Mouse (Mus musculus) G1E-ER4 (cell line): ENCODE data around the gene Gmpr. TPM values are rescaled to one million over a fixed set of nuclear protein-coding genes. Genes with fewer than 3 reads are reported as not detected.

ENCODE experiments used
- GATA1 ChIP-seq: IDR thresholded peaks from one replicate; pipeline ENCODE4 v1.8.0; 2012; ENCODE audit warnings: low read length, inconsistent platforms
- polyA plus RNA-seq: library from polyadenylated mRNA; stranded (reverse); fragments of >175 nt; gene quantifications from 2 replicates; pipeline ENCODE4 v1.2.3, GENCODE M21; 2012

Gmpr gene
- polyA plus RNA-seq, 1 experiment: 506 TPM

GRCm38 (mm10) chr13:45524305-45524704 is 17.1 kb downstream of the Gmpr start:
- TF ChIP-seq GATA1: no peak

DNA sequence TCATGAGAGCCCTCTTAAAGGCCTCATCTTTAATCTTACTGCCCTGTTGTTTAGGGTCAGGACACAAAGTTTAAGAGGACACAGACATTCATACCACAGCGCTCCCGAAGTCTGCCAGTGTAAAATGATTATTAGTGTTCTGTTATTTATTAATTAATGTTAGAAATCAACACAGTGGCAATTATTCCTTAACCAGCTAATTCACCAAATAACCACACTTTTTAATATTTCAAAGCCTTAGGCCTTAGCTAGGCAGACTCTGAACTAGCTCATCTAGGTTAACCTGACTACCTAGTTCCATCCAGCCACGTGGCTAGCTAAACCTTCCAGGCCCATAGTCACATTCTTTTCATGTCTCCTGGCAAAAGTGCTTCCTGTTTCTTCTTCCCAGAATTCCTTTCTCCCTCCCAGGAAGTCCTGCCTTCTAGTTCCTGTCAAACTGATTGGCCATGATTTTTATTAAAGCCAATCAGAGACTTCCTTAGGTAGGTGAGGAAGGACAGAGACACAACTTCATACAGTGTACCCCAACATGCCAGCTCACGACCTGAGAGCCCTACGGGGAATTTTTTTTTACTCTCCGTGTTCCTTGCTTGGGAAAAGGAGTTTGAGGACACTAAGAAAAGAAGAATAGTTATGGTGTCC is 17.7 kb downstream of the Gmpr start:
- no peak for TF ChIP-seq GATA1

- no peak for TF ChIP-seq GATA1
Measured at GRCm38 (mm10) chr13:45526230-45526629, 19.0 kb downstream of the Gmpr start.

GRCm38 (mm10) chr13:45527232-45527964 is 20.2 kb downstream of the Gmpr start:
- TF ChIP-seq GATA1: peak; percentile 66

DNA sequence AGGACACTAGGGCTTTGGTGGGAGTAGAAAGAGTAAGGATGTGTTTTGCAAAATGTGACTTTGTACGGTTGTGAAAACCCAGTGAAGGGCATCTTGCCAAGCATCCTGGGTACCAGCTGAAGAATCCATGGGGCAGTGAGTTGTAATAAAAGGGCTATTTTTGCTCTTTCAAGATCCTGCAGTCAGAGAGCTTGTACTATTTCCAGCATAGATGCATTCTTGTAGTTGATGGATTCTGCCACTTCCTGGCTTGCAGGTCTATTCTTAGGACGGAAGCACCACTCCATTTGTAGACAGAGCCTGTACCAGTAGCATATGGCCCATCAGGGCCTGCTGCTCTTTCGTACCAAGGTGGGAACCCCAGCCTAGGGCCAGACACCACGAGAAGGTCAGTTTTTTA is 21.5 kb downstream of the Gmpr start:
- TF ChIP-seq GATA1: no peak

DNA sequence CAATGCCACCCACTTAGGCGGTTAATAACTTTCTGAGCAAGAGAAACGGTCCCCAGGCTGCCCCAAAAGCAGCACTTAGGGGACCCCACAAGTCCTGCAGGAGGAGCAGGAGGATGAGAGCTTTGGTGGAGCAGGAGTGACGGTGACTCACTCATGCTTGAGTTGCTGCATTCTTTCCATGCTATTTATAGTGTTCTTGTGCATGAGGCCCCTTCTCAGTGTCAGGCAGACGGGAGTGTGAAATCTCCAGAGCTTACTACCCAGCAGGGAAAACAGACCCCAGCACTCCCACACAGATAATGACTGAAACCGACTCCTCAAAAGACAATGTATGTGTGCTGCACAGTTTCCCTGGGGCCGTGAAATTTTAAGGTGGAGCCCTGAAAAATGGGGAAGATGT is 23.5 kb downstream of the Gmpr start:
- TF ChIP-seq GATA1: no peak

DNA sequence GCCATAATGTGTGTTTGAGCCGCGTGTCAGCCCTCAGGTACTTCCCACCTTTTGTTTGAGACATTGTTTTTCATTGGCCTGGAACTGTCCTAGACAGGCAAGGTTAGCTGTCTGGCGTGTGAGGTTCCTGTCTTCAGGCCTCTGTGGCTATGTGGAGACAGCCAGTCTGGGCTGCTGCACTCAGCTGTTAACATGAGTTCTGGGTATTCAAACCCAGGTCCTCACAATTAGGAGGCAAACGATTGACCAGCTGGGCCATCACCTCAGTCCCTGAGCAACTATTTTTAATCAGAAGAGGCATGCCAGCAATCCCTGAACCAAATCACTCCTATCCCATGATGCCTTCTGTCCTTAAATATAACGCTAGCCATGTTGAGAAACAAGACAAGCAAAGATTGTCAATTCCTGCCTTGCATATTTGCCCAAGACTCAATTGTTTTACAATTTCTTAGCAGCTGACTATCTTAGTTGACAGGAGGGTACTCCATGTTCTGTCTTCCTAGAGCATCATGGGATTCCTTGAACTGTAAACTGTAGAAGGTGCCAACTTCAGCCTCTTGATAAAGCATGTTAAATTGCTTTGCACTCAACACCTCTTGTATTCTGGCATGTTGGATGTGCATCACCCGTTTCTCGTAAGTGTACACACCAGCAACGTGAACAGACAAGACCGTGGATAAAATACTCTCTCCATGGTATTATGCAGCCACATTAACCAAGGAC is 28.6 kb downstream of the Gmpr start:
- no peak for TF ChIP-seq GATA1

DNA sequence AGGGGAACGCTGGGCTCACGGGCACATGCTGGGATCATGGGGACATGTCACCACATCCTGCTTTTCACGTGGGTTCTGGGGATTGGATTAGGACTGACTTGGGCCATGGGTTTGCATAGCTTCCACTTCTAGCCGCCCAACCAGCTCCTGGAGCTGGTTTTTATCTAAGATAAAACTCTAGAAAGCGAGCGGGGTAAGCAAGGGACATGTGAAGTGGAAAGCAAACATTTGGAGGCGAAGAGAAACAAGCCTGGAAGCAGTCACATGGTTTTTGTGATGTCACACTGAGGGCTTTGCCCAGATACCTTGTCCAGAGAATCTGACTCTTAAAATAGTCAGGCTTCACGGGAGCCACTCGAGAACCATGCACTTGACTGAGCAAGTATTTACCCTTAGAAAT is 29.9 kb downstream of the Gmpr start:
- no peak for TF ChIP-seq GATA1

DNA sequence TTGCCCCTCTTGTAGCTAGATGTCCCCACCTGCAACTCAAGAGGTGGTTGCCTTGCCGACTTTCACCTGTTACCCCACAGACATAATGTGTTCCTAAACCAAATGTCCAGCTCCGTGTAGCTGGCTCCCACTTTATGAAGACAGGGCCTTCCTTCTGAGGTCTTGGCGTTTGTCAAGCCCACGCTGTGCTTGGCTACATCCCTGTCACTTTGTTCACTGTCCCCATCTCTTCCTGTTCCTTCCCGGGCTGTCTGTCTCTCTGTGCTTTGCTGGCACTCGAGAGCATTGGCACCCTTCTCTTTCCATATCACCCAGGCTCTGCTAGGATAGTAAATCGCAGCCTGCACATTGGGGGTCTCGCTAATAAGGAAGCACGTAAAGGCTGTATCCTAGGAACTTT is 30.8 kb downstream of the Gmpr start:
- no peak for TF ChIP-seq GATA1

GRCm38 (mm10) chr13:45538532-45539204 is 31.4 kb downstream of the Gmpr start:
- no peak for TF ChIP-seq GATA1

DNA sequence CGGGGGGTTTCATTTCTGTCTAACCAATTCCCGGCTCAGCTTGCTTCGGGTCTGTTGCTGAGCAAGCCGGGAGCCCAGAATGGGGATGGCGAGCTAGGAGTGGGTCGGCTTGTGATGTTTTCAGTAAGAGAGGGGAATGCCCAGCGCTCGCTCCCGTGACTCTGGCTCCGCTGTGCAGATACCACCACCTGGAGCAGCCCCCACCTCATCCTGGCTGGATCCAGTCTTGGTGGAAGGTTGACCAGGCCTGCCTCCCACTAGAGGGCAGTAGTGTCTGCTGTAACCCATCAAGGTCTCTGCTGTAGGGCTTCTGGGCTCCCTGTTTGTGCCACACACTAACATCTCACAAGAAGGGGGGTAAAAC is 31.9 kb downstream of the Gmpr start:
- TF ChIP-seq GATA1: no peak

DNA sequence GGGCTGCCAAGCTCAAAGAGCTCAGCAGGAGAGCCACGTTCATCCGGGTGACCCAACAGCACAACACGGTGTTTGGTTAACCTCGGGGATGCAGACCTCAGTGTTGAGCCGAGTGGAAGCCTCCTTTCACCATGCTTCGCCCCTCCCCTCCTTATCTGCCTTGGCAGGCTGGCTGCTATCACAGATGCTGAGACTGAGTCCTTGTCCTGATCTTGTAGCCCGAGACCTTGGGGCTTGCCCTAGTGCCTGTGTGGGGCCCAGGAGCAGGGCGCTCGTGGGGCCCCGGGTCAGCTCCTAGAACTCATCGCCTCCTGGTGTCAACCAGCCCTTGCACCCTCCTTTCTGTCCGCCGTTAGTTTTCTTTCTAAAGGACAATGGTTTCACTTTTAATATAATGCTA is 38.7 kb downstream of the Gmpr start:
- peak; percentile 79 for TF ChIP-seq GATA1

DNA sequence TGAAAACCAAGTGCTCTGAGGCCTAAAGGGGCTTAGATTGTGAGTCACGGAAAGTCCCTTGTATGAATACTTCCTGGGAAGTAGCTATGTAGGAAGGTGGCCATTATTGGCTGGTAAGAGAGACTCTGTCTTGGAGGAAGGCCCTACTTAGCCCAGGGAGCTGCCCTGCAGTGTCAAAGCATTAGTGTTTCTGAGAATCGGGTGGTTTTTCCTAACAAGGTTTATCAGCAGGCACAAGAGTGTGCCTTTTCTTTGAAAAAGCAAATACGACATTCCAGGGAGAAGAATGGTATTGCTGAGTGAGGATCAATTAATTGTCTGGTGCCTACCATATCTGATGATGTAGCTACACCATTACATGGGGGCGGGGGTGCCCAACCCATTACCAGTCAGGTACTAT is 39.7 kb downstream of the Gmpr start:
- TF ChIP-seq GATA1: no peak

DNA sequence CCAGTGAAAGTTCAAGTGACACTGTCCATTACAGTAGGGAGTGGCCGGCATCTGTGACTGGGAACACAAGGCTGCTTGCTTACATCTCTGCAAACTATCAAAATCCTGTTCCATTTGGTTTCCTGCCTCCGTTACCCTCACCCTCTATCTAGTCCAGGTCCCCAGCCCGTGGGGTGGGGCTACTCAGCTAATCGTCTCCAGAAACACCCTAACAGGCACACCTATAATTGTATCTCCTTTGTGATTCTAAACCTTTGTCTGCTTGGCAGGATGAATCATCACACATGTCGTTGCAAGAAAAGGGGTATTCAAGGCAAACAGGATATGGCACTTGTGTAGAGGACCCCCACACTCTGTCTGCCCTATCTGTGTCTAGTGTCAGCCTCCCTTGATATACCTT is 40.3 kb downstream of the Gmpr start:
- no peak for TF ChIP-seq GATA1

- no peak for TF ChIP-seq GATA1
Measured at GRCm38 (mm10) chr13:45553674-45554073, 46.4 kb downstream of the Gmpr start.

- no peak for TF ChIP-seq GATA1
Measured at GRCm38 (mm10) chr13:45558367-45558766, 51.1 kb downstream of the Gmpr start.

GRCm38 (mm10) chr13:45559258-45559657 is 52.0 kb downstream of the Gmpr start:
- TF ChIP-seq GATA1: no peak
